Mouse (Mus musculus) CH12.LX (cell line): Measurements from ENCODE around the gene Ppp1r12a. TPM values are rescaled to one million over a fixed set of nuclear protein-coding genes. Genes with fewer than 3 reads are reported as not detected.

Experiments used
- DNase-seq: peaks from one replicate; pipeline ENCODE4 v3.0.0-alpha.2; 2013; ENCODE audit errors: extremely low read depth
- H3K27ac ChIP-seq: 2 replicates; pipeline ENCODE4 v1.5.1; 2012; ENCODE audit warnings: low read depth, mild to moderate bottlenecking, control low read depth, moderate library complexity; ENCODE audit not compliant: insufficient read depth
- H3K27me3 ChIP-seq: replicated peaks from 2 replicates; pipeline ENCODE3; 2012; ENCODE audit warnings: inconsistent platforms
- H3K36me3 ChIP-seq, 2 experiments: replicated peaks in 1 of 2; 2 replicates each; pipeline versions ENCODE3 to v1.6.1; 2012; ENCODE audit warnings: inconsistent platforms in 1 of 2, low read length in 1 of 2, mild to moderate bottlenecking in 1 of 2, mixed read lengths in 1 of 2, moderate library complexity in 1 of 2; ENCODE audit not compliant: control insufficient read depth in 1 of 2, insufficient read depth in 1 of 2
- H3K4me1 ChIP-seq, 2 experiments: 2 replicates each; pipeline ENCODE4 v1.6.1; 2012; ENCODE audit warnings: inconsistent platforms in 1 of 2, moderate library complexity in 1 of 2; ENCODE audit not compliant: insufficient read depth in 2 of 2, control insufficient read depth in 1 of 2
- H3K4me2 ChIP-seq: 2 replicates; pipeline ENCODE4 v1.6.1; 2012; ENCODE audit warnings: low read depth, mild to moderate bottlenecking, control low read depth; ENCODE audit not compliant: poor library complexity, insufficient read depth, severe bottlenecking
- H3K4me3 ChIP-seq, 3 experiments: fragments of 150-350 bp in 1 of 3; sonication (generic) in 1 of 3; replicated peaks in 1 of 3; 2 replicates each; pipeline versions ENCODE3 to v1.5.1; 2011 to 2012; ENCODE audit warnings: low read depth in 2 of 3, low read length in 2 of 3, mild to moderate bottlenecking in 2 of 3, moderate library complexity in 2 of 3, control low read depth in 1 of 3, improper control_type of control experiment in 1 of 3, inconsistent platforms in 1 of 3, mixed read lengths in 1 of 3; ENCODE audit not compliant: poor library complexity in 1 of 3
- H3K79me2 ChIP-seq: replicated peaks from 2 replicates; pipeline ENCODE4 v1.6.1; 2012; ENCODE audit warnings: mild to moderate bottlenecking, moderate library complexity; ENCODE audit not compliant: control insufficient read depth, poor library complexity, insufficient read depth, severe bottlenecking; ENCODE audit errors: extremely low read depth
- H3K9ac ChIP-seq: 2 replicates; pipeline ENCODE4 v1.6.1; 2012; ENCODE audit warnings: low read depth, mild to moderate bottlenecking, control low read depth, moderate library complexity; ENCODE audit not compliant: insufficient read depth
- H3K9me3 ChIP-seq: replicated peaks from 2 replicates; pipeline ENCODE3; 2012; ENCODE audit warnings: low read length, inconsistent platforms, mixed read lengths
- BHLHE40 ChIP-seq: IDR thresholded peaks from 2 replicates; pipeline ENCODE4 v1.6.1; 2011; ENCODE audit warnings: mild to moderate bottlenecking, low read depth, low read length, improper control_type of control experiment
- CHD2 ChIP-seq: IDR thresholded peaks from 2 replicates; pipeline ENCODE4 v1.6.1; 2011; ENCODE audit warnings: low read length, improper control_type of control experiment
- E2F4 ChIP-seq: IDR thresholded peaks from 2 replicates; pipeline ENCODE4 v1.6.1; 2011; ENCODE audit warnings: low read depth, low read length, improper control_type of control experiment; ENCODE audit not compliant: insufficient replicate concordance
- EP300 ChIP-seq: IDR thresholded peaks from 2 replicates; pipeline ENCODE4 v1.6.1; 2011; ENCODE audit warnings: low read length, improper control_type of control experiment
- ETS1 ChIP-seq: conservative IDR thresholded peaks from 2 replicates; pipeline ENCODE4 v1.6.1; 2012; ENCODE audit warnings: low read depth, mild to moderate bottlenecking, inconsistent platforms, low read length, improper control_type of control experiment, moderate library complexity
- IRF4 ChIP-seq: IDR thresholded peaks from 2 replicates; pipeline ENCODE4 v1.6.1; 2014; ENCODE audit warnings: low read depth, mild to moderate bottlenecking, inconsistent platforms, low read length, improper control_type of control experiment
- MAX ChIP-seq: IDR thresholded peaks from 2 replicates; pipeline ENCODE4 v1.6.1; 2011; ENCODE audit warnings: low read length, improper control_type of control experiment
- MEF2A ChIP-seq: IDR thresholded peaks from 2 replicates; pipeline ENCODE4 v1.6.1; 2014; ENCODE audit warnings: low read depth, mild to moderate bottlenecking, inconsistent platforms, low read length, improper control_type of control experiment, borderline replicate concordance
- MXI1 ChIP-seq: IDR thresholded peaks from 2 replicates; pipeline ENCODE4 v1.6.1; 2011; ENCODE audit warnings: mild to moderate bottlenecking, low read depth, low read length, improper control_type of control experiment
- NRF1 ChIP-seq: IDR thresholded peaks from 2 replicates; pipeline ENCODE4 v1.6.1; 2014; ENCODE audit warnings: low read depth, mild to moderate bottlenecking, inconsistent platforms, low read length, improper control_type of control experiment, moderate library complexity
- PAX5 ChIP-seq: IDR thresholded peaks from 2 replicates; pipeline ENCODE4 v1.6.1; 2012; ENCODE audit warnings: low read length, inconsistent platforms, mixed read lengths
- RAD21 ChIP-seq: IDR thresholded peaks from 2 replicates; pipeline ENCODE4 v1.6.1; 2011; ENCODE audit warnings: low read depth, mild to moderate bottlenecking, low read length, improper control_type of control experiment, moderate library complexity
- RCOR1 ChIP-seq: conservative IDR thresholded peaks from 2 replicates; pipeline ENCODE4 v1.6.1; 2012; ENCODE audit warnings: low read depth, mild to moderate bottlenecking, inconsistent platforms, low read length, improper control_type of control experiment
- SIN3A ChIP-seq: IDR thresholded peaks from 2 replicates; pipeline ENCODE4 v1.6.1; 2012; ENCODE audit warnings: low read length, improper control_type of control experiment, inconsistent platforms
- TBP ChIP-seq: conservative IDR thresholded peaks from 2 replicates; pipeline ENCODE4 v1.6.1; 2011; ENCODE audit warnings: low read depth, low read length, improper control_type of control experiment
- ZMIZ1 ChIP-seq: IDR thresholded peaks from 2 replicates; pipeline ENCODE4 v1.6.1; 2012; ENCODE audit warnings: low read depth, mild to moderate bottlenecking, inconsistent platforms, low read length, improper control_type of control experiment
- dilution Hi-C: fragments of 300-500 bp; cut with MboI; formaldehyde crosslinking; loops from 2 replicates; pipeline ENCODE4 v1.14.3; 2020; ENCODE audit warnings: low sequenced_read_pairs; ENCODE audit not compliant: extremely low pct_unique_long_range_greater_than_20kb, extremely low pct_ligation_motif_present
- in situ Hi-C: fragments of 300-500 bp; cut with MboI; formaldehyde crosslinking; loops from 3 replicates; pipeline ENCODE4 v1.14.3; 2019; ENCODE audit warnings: low sequenced_read_pairs, low pct_ligation_motif_present, low pct_unique_long_range_greater_than_20kb, mixed read lengths
- polyA plus RNA-seq: library from polyadenylated mRNA; unstranded; fragments of >175 nt; gene quantifications from 2 replicates; pipeline ENCODE4 v1.2.1, GENCODE M21; 2012; ENCODE audit warnings: low read depth; ENCODE audit not compliant: insufficient read length
- total RNA-seq, 2 experiments: library from RNA; depleted of rRNA; stranded (reverse); fragments of 300-350 nt in 1 of 2; fragments of >200 nt in 1 of 2; gene quantifications; 2 replicates each; pipeline ENCODE4 v1.2.3; 2012 to 2014

Gene Ppp1r12a
- total and polyA plus RNA-seq, 3 experiments, result 34.4 to 70.8 (median 60.0) TPM

- Histone ChIP-seq H3K27ac (no peak overlapping the region), H3K79me2 (no peaks in the 10 kb centered on the region), H3K27me3 (no peaks in the 10 kb centered on the region), H3K4me3 (no peak overlapping the region), H3K4me2 (peak overlapping the region; percentile 49), H3K36me3 (no peaks in the 10 kb centered on the region), H3K9me3 (no peaks in the 10 kb centered on the region), H3K9ac (no peak overlapping the region), H3K4me1 (peaks cover 11 to 23% of the 10 kb centered on the region in 2 experiments)
- TF ChIP-seq MXI1 (no peak), PAX5 (no peak), NRF1 (no peak), RCOR1 (no peak), RAD21 (no peak), IRF4 (no peak), CHD2 (no peak), SIN3A (no peak), E2F4 (no peak), ZMIZ1 (no peak)
- in situ Hi-C loops, result no loop called here
- no peak for DNase-seq
- dilution Hi-C loops, result no loop called here
Measured at GRCm38 (mm10) chr10:108155042-108155686, 6.8 kb upstream of the Ppp1r12a start.

GRCm38 (mm10) chr10:108155687-108156067 is 6.3 kb upstream of the Ppp1r12a start:
- no peaks in the 10 kb centered on the region for H3K36me3 ChIP-seq
- in situ Hi-C loops (no loop called here), dilution Hi-C loops (no loop called here)
- no peaks in the 10 kb centered on the region for H3K9me3 ChIP-seq
- no peaks in the 10 kb centered on the region for H3K27me3 ChIP-seq
- no peaks in the 10 kb centered on the region for H3K79me2 ChIP-seq
- TF ChIP-seq BHLHE40 (0 out of 2 replicates have a peak, but pooled peaks have one; percentile 42), MEF2A (peak; percentile 79; the same call in 1 of the 2 replicates), EP300 (peak; percentile 37; the same call in 1 of the 2 replicates), TBP (no peak)
- H3K4me2 ChIP-seq, result peak overlapping the region; percentile 49
- no peak overlapping the region for H3K4me3 ChIP-seq
- H3K9ac ChIP-seq, result no peak overlapping the region
- DNase-seq, result peak; percentile 49
- H3K27ac ChIP-seq, result no peak overlapping the region
- H3K4me1 ChIP-seq, result peaks cover 11 to 23% of the 10 kb centered on the region in 2 experiments

GRCm38 (mm10) chr10:108156128-108156527 is 5.9 kb upstream of the Ppp1r12a start:
- no peaks in the 10 kb centered on the region for H3K27me3 ChIP-seq
- H3K27ac ChIP-seq, result no peak overlapping the region
- H3K4me3 ChIP-seq, result no peak overlapping the region
- dilution Hi-C loops (no loop called here), in situ Hi-C loops (no loop called here)
- H3K36me3 ChIP-seq, result no peaks in the 10 kb centered on the region
- DNase-seq, result no peak
- no peak overlapping the region for H3K9ac ChIP-seq
- no peak for TF ChIP-seq MEF2A
- TF ChIP-seq ETS1, result no peak
- no peak for TF ChIP-seq MAX
- no peak for TF ChIP-seq RAD21
- peaks cover 11 to 23% of the 10 kb centered on the region in 2 experiments for H3K4me1 ChIP-seq
- no peak overlapping the region for H3K4me2 ChIP-seq
- H3K79me2 ChIP-seq, result no peaks in the 10 kb centered on the region
- H3K9me3 ChIP-seq, result no peaks in the 10 kb centered on the region
